Mouse (Mus musculus) intestine, embryonic 14.5 days (tissue): ENCODE results near the gene Gm44502. TPM values are rescaled to one million over a fixed set of nuclear protein-coding genes. Genes with fewer than 3 reads are reported as not detected.

ENCODE experiments used
- ATAC-seq: fragments of 200-750 bp; cut with Nextera tagmentation; replicated peaks from 2 replicates; pipeline ENCODE4 v1.8.0; 2017; ENCODE audit warnings: low read depth, moderate number of reproducible peaks, moderate TSS enrichment, moderate library complexity; ENCODE audit not compliant: low FRiP score, low TSS enrichment
- DNase-seq: peaks from one replicate; pipeline ENCODE4 v3.0.0-alpha.2; 2018; ENCODE audit warnings: low spot score
- H3K27ac ChIP-seq: fragments of 300-500 bp; sonication (generic); 2 replicates; pipeline ENCODE4 v1.5.1; 2014; ENCODE audit warnings: low read depth, mild to moderate bottlenecking, control low read depth
- H3K27me3 ChIP-seq: fragments of 300-500 bp; sonication (generic); replicated peaks from 2 replicates; pipeline ENCODE4 v1.6.1; 2014; ENCODE audit warnings: low read length, control low read depth; ENCODE audit not compliant: control insufficient read depth, insufficient read depth
- H3K36me3 ChIP-seq: fragments of 300-500 bp; sonication (generic); 2 replicates; pipeline ENCODE4 v1.6.1; 2014; ENCODE audit warnings: low read length, control low read depth; ENCODE audit not compliant: control insufficient read depth, insufficient read depth
- H3K4me1 ChIP-seq: fragments of 300-500 bp; sonication (generic); replicated peaks from 2 replicates; pipeline ENCODE4 v1.6.1; 2014; ENCODE audit warnings: low read length, control low read depth, mixed read lengths; ENCODE audit not compliant: control insufficient read depth, insufficient read depth
- H3K4me2 ChIP-seq: fragments of 300-500 bp; sonication (generic); 2 replicates; pipeline ENCODE4 v1.6.1; 2014; ENCODE audit warnings: low read length
- H3K4me3 ChIP-seq: fragments of 300-500 bp; sonication (generic); 2 replicates; pipeline ENCODE4 v1.5.1; 2014; ENCODE audit warnings: low read depth, low read length, control low read depth, mixed read lengths
- H3K9ac ChIP-seq: fragments of 300-500 bp; sonication (generic); 2 replicates; pipeline ENCODE4 v1.6.1; 2014; ENCODE audit warnings: mild to moderate bottlenecking, low read length
- H3K9me3 ChIP-seq: fragments of 300-500 bp; sonication (generic); 2 replicates; pipeline ENCODE4 v1.6.1; 2016; ENCODE audit warnings: low read length, control low read depth; ENCODE audit not compliant: control insufficient read depth
- WGBS: fragments of 180-500 bp; shearing (Covaris S2); extraction: QIAGEN DNeasy Blood & Tissue Kit; methylation state at CpG from one replicate; pipeline ENCODE4 v1.1.7; 2014; 5-methylcytosine and 5-hydroxymethylcytosine counted together
- polyA plus RNA-seq: library from polyadenylated mRNA; unstranded; fragments of >200 nt; fragmentation: Nextera tagmentation; extraction: Ambion mirVana; gene quantifications from 2 replicates; pipeline ENCODE4 v1.2.1, GENCODE M21; 2014

The Gm44502 gene
- polyA plus RNA-seq, 1 experiment from 2014 or later = not detected

DNA sequence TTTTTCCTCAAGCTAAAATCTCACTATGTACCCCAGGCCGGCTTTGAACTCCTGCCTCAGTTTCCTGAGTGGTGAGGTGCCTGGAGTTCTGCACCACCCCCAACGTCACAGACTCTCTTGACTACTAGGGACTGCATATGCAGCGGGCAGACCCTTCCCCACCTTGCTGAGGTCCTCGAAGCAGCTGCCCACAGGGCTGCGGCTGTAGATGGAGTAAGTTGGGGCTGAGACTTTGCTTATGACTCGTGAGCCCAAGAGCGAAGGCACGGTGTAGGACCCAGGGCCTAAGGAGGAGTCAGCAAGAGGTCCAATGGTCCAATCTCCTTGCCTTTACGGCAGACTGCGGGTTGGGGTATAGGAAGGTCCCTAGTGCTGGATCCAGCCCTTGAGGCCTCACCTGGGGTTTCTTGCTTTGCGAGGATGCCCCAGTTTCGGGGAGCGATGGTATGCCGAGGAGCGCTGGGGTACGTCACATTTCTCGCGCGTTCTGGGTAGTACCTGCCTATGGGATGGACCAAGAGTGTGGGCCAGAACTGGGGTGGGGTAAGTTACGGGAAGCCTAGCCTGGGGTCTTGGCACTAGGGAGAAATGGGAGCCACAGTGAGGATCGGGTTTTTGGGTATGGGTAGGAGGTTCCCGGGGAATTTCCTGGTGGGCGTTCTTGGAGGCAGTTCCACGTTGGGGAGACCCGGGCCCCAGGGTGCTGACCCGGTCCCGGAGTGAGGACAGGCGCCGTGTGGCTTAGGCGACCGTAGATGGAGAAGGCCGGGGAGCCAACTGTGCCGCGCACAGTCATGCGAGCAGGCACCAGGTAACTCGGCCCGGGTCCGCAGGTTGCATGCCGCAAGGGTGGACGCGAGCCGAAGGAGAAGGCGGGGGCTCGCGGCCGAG, 51.3 kb downstream of the Gm44502 start:
- peaks cover 26% of the 10 kb centered on the region for H3K4me1 ChIP-seq
- no peaks in the 10 kb centered on the region for H3K36me3 ChIP-seq
- DNase-seq = no peak
- 0 out of 2 replicates have a peak overlapping the region, but pooled peaks have one; percentile 21 for H3K9ac ChIP-seq
- ATAC-seq = no peak
- H3K4me2 ChIP-seq = peak overlapping the region; percentile 57
- H3K4me3 ChIP-seq = peak overlapping the region; percentile 29
- H3K27ac ChIP-seq = no peak overlapping the region
- H3K27me3 ChIP-seq = peaks cover 46% of the 10 kb centered on the region
- no peaks in the 10 kb centered on the region for H3K9me3 ChIP-seq
- 15% methylated on average over 46 of the region's 46 CpGs for WGBS

- Histone ChIP-seq H3K36me3 (peaks cover 4% of the 10 kb centered on the region; the same call in 1 of the 2 replicates), H3K27me3 (peaks cover 46% of the 10 kb centered on the region), H3K9ac (no peak overlapping the region), H3K27ac (no peak overlapping the region), H3K4me3 (no peak overlapping the region; the same call in 1 of the 2 replicates), H3K4me2 (peak overlapping the region; percentile 29), H3K4me1 (peaks cover 26% of the 10 kb centered on the region), H3K9me3 (no peaks in the 10 kb centered on the region)
- DNase-seq = no peak
- 3% methylated on average over 18 of the region's 18 CpGs for WGBS
- ATAC-seq = no peak
Measured at GRCm38 (mm10) chr15:89377362-89377761, 52.1 kb downstream of the Gm44502 start.

DNA sequence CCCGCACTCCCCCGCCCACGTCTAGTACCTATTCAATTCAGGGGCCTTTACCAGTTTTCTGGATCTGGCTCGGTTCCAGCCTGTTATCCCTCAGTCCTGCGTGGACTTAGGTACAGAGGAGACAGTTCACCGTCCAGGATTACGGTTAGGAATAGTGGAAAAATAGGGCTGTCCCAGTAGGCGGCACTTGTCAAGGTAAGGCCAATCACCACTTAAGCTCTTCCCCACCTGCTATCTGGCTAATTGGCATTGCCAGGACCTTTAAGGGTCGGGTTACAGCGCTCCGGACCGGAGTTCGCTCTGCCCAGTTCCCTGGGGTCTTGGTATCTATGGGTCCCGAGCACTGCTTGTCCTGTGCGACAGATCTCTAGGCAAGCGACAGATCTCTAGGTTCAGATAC, 52.5 kb downstream of the Gm44502 start, which contains the start of gene Tymp:
Gene Tymp, minus strand, starts transcription at position 83 of the 400 bp plus-strand sequence.
- peak within 1 kb of the TSS; percentile 29 for H3K4me2 ChIP-seq
- peaks cover 46% of the 10 kb centered on the region for H3K27me3 ChIP-seq
- ATAC-seq (no peak), DNase-seq (no peak)
- H3K9ac ChIP-seq = no peak within 1 kb of the TSS
- peaks cover 26% of the 10 kb centered on the region for H3K4me1 ChIP-seq
- no peak within 1 kb of the TSS for H3K27ac ChIP-seq
- H3K4me3 ChIP-seq = no peak within 1 kb of the TSS; the same call in 1 of the 2 replicates
- 26% methylated on average over 16 of the region's 16 CpGs for WGBS
- peaks cover 8% of the 10 kb centered on the region for H3K36me3 ChIP-seq
- H3K9me3 ChIP-seq = no peaks in the 10 kb centered on the region

DNA sequence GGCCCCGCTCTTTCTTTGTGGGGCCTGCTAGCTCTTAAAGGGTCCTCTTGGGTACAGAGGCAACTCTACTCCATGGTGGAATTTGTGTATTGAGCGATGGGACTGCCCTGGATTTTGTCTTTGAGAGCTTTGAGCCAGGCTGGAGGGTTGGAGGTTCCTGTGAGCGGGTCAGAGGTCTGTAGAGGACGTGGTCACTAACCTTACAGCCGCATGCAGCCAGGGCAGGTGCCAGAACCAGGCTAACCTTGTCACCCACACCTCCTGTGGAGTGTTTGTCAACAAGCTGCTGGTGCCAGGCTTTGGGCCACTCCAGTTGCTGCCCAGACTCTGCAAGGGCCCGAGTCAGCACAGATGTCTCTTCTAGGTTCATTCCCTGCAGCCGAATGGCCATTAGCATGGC, 53.5 kb downstream of the Gm44502 start:
- Histone ChIP-seq H3K4me1 (peaks cover 26% of the 10 kb centered on the region), H3K27me3 (peaks cover 46% of the 10 kb centered on the region), H3K9ac (no peak overlapping the region), H3K27ac (no peak overlapping the region), H3K4me2 (no peak overlapping the region), H3K4me3 (no peak overlapping the region), H3K9me3 (no peaks in the 10 kb centered on the region), H3K36me3 (peaks cover 17% of the 10 kb centered on the region)
- DNase-seq = no peak
- ATAC-seq = no peak
- 82% methylated on average over 7 of the region's 7 CpGs for WGBS

DNA sequence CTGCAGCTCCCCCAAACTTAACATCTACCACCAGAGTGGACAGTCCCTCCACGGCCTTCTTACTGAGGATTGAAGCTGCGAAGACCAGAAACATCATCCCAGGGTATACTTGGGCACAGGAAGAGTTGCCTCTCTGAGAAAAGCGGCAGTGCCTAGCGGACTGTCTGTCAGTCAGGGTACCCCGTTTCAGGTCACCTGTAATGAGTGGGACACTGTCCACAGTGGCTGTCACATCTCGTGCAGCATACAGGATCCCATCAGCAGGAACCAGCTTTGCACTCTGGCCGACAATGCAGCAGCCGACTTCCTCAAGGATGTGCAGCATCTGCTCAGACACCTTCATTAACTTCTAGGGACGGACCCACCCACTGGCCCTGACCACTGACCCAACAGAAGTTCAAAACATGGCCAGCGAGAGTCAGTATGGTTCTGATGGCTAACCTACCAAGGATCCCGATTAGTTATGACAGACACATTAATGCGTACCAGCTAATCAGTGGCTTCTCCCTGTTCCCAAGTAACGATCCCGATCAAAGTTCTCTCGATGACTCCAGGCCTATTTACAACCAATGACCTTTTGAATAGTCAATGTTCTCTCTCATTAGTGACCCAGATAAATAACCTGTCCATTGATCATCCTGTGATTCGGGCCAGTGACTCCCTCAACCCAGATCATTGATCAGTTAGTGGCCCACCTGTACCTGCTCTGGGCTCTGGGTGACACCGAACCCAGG, 54.5 kb downstream of the Gm44502 start:
- ATAC-seq (no peak), DNase-seq (no peak)
- 92% methylated on average over 17 of the region's 17 CpGs for WGBS
- Histone ChIP-seq H3K27ac (no peak overlapping the region), H3K9ac (no peak overlapping the region), H3K4me2 (no peak overlapping the region), H3K36me3 (peaks cover 27% of the 10 kb centered on the region), H3K4me3 (no peak overlapping the region), H3K4me1 (peaks cover 26% of the 10 kb centered on the region), H3K27me3 (peaks cover 39% of the 10 kb centered on the region), H3K9me3 (no peaks in the 10 kb centered on the region)

DNA sequence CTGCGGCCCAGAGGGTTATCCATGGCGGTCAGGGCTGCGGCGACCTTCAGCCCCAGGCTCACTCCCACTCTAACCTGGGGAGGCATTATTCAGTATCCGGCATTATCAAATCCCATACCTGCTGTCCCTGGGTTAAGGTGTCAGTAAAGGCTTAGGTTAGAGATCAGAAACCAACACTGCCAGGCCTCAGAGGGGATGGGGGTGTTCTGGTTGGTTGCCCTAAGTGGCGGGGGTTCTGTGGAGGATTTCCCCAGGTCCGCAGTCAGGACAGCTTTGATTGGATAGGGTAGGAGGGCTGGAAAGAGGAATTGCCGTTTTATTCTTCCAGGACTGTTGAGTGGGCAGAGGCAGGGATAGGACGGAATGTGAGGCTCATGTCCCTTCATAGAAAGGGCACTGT, 55.2 kb downstream of the Gm44502 start:
- Histone ChIP-seq H3K4me2 (peak overlapping the region; percentile 77), H3K9ac (peak overlapping the region; percentile 70), H3K27ac (no peak overlapping the region; the same call in 1 of the 2 replicates), H3K9me3 (no peaks in the 10 kb centered on the region), H3K36me3 (peaks cover 34% of the 10 kb centered on the region), H3K27me3 (peaks cover 33% of the 10 kb centered on the region), H3K4me3 (peak overlapping the region; percentile 68), H3K4me1 (peaks cover 23% of the 10 kb centered on the region)
- DNase-seq = no peak
- no peak for ATAC-seq
- WGBS = 50% methylated on average over 9 of the region's 9 CpGs

- Histone ChIP-seq H3K4me3 (peak within 1 kb of the TSS; percentile 68), H3K9ac (peak within 1 kb of the TSS; percentile 70), H3K9me3 (no peaks in the 10 kb centered on the region), H3K4me1 (peaks cover 17% of the 10 kb centered on the region), H3K27ac (peak within 1 kb of the TSS; percentile 86), H3K4me2 (peak within 1 kb of the TSS; percentile 77), H3K36me3 (peaks cover 39% of the 10 kb centered on the region), H3K27me3 (peaks cover 28% of the 10 kb centered on the region)
- peak; percentile 79 for ATAC-seq
- peak; percentile 99 for DNase-seq
- WGBS = 0% methylated on average over 42 of the region's 42 CpGs
Measured at GRCm38 (mm10) chr15:89373762-89374248, 55.7 kb downstream of the Gm44502 start, which contains the start of gene Sco2. Gene Sco2, minus strand, starts transcription at chr15:89373846.

GRCm38 (mm10) chr15:89373027-89373761, 56.3 kb downstream of the Gm44502 start:
- ATAC-seq (peak; percentile 80), DNase-seq (peak; percentile 93)
- Histone ChIP-seq H3K9ac (peak overlapping the region; percentile 70), H3K27ac (peak overlapping the region; percentile 86), H3K27me3 (peaks cover 22% of the 10 kb centered on the region), H3K4me2 (peak overlapping the region; percentile 77), H3K36me3 (peaks cover 45% of the 10 kb centered on the region), H3K9me3 (no peaks in the 10 kb centered on the region), H3K4me3 (peak overlapping the region; percentile 68), H3K4me1 (peaks cover 11% of the 10 kb centered on the region)
- 2% methylated on average over 35 of the region's 35 CpGs for WGBS
